ENCODE assay signal across 16 mouse cellular contexts in genomic region chr7:23968044-23968443, GRCm38 (mm10). TPM values are rescaled to one million over a fixed set of nuclear protein-coding genes. Genes with fewer than 3 reads are reported as not detected.
DNase-seq lines count a peak whose midpoint lies in the region; TF ChIP-seq lines count a peak whose summit lies in the region.
"Not testable (repeated sequence)": the region's sequence is repeated elsewhere in the genome, so short reads cannot be mapped to it uniquely, and the experiment has no call there.
"Had no signal": no experiment of that assay in that cellular context is flagged by ENCODE, and none has a peak within 500 bp of the region (broad histone marks: within the 10 kb centered on the region; RNA-seq: fewer than 3 reads in every experiment).

No protein-coding gene starts in this region.

- H3K36me3 ChIP-seq in MEL (ENCODE audit: control insufficient read depth in 1 of 2, insufficient read depth in 2 of 2, low read length in 2 of 2); liver, adult 2 months (ENCODE audit: control insufficient read depth, insufficient read depth, low read length): not testable (repeated sequence)

- not testable (repeated sequence) for H3K4me1 ChIP-seq in MEL (ENCODE audit: control insufficient read depth in 1 of 2, insufficient read depth in 2 of 2, low read length in 2 of 2); liver, adult 2 months (ENCODE audit: control insufficient read depth, insufficient read depth, low read length)

- H3K9me3 ChIP-seq in MEL (replicated peaks; ENCODE audit: insufficient read depth, low read length), result not testable (repeated sequence)

- WGBS in liver, adult 2 months, result 21% methylated on average over 3 of the region's 3 CpGs

- TF ChIP-seq RAD21 in MEL (IDR thresholded peaks at IDR 0.05; ENCODE audit: low read depth, low read length), result peak; percentile 41

- DNase-seq in MEL (ENCODE audit: low read depth, low spot score), result peak; percentile 15
- DNase-seq in cerebellum, adult 11 months, result peak; percentile 8
- DNase-seq in frontal cortex, postnatal 36 days (ENCODE audit: low spot score in 2 of 2), result peak; percentile 1 to 2
- peak; percentile 25 for DNase-seq in kidney, adult 18-20 months
- DNase-seq in layer of hippocampus, adult 9-10 months (ENCODE audit: low spot score), result peak; percentile 9
- DNase-seq in liver, adult 2 months (ENCODE audit: extremely low read depth, low read depth, low spot score), result peak; percentile 14
- DNase-seq in retina, embryonic 14.5 days (ENCODE audit: low spot score), result peak; percentile 5

- TF ChIP-seq EP300 in MEL (IDR thresholded peaks at IDR 0.05; ENCODE audit: low read depth in 1 of 2, low read length in 2 of 2), result not testable (repeated sequence)

- peak in 2 of 3 experiments; percentile 19 to 39; a peak in 3 of 6 replicates for TF ChIP-seq CTCF in MEL (IDR thresholded peaks at IDR 0.05 in 2 of 3, conservative IDR thresholded peaks at IDR 0.05 in 1 of 3; ENCODE audit: control insufficient read depth in 1 of 3, insufficient read depth in 1 of 3, low read depth in 2 of 3, low read length in 3 of 3, poor library complexity in 1 of 3, severe bottlenecking in 1 of 3)
- not testable (repeated sequence) for TF ChIP-seq CTCF in liver, adult 2 months (IDR thresholded peaks at IDR 0.05; ENCODE audit: low read depth, low read length)

- H3K9ac ChIP-seq in MEL (ENCODE audit: control insufficient read depth, low read depth, low read length, poor library complexity, severe bottlenecking); liver, adult 2 months (ENCODE audit: low read depth, low read length): not testable (repeated sequence)

- not testable (repeated sequence) for H3K4me3 ChIP-seq in MEL (ENCODE audit: control insufficient read depth in 1 of 2, insufficient read depth in 1 of 2, low read depth in 2 of 2, low read length in 2 of 2); liver, adult 2 months (ENCODE audit: insufficient read depth, low read depth, low read length)

- H3K27me3 ChIP-seq in MEL (ENCODE audit: control insufficient read depth in 1 of 2, insufficient read depth in 2 of 2, low read length in 2 of 2); liver, adult 2 months (ENCODE audit: control insufficient read depth, insufficient read depth, low read length): not testable (repeated sequence)

- H3K79me2 ChIP-seq in MEL (ENCODE audit: control insufficient read depth, insufficient read depth, low read length, poor library complexity); liver, adult 2 months (ENCODE audit: control insufficient read depth, insufficient read depth, low read length): not testable (repeated sequence)

- not testable (repeated sequence) for TF ChIP-seq POLR2A in MEL (IDR thresholded peaks at IDR 0.05; ENCODE audit: control insufficient read depth in 1 of 2, insufficient read depth in 1 of 2, low read depth in 1 of 2, low read length in 2 of 2, poor library complexity in 1 of 2); liver, adult 2 months (IDR thresholded peaks at IDR 0.05; ENCODE audit: extremely low read depth, insufficient read depth, low read length)

- H3K27ac ChIP-seq in MEL (ENCODE audit: control insufficient read depth, low read depth, low read length); liver, adult 2 months (replicated peaks; ENCODE audit: insufficient read depth, low read depth, low read length): not testable (repeated sequence)

TF ChIP-seq in MEL, 35 proteins besides CTCF, POLR2A, EP300 and RAD21:
- peak; percentile 39 for TF ChIP-seq SMC3 (IDR thresholded peaks at IDR 0.05; ENCODE audit: low read depth, low read length)
TF ChIP-seq in MEL: peak in this region for 1; not testable (repeated sequence) for 34.

RNA-seq across cellular contexts. Expression of gene Vmn1r181, which starts 6.4 kb away (rescaled TPM):
- total RNA-seq in MEL (2012; rRNA removed), result not detected in 2 replicates
- not detected for polyA plus RNA-seq in MEL (2012; ENCODE audit: insufficient read depth in 1 of 2, insufficient read length in 2 of 2, low read depth in 1 of 2, low replicate concordance in 2 of 2, missing spikeins in 1 of 2)
- total RNA-seq in liver, adult 2 months (2014; rRNA removed), result not detected in 2 replicates
- polyA plus RNA-seq in liver, adult 2 months (2012; rRNA removed), result not detected in 2 replicates
- total RNA-seq: gastrocnemius, postnatal 14 days; megakaryocyte, adult 5-6 weeks had no signal
- polyA plus RNA-seq: forebrain, embryonic 16.5 days; heart, embryonic 12.5 days; hindbrain, embryonic 12.5 days; kidney, embryonic 15.5 days; limb, embryonic 10.5 days; liver, embryonic 15.5 days; neural tube, embryonic 15.5 days had no signal

RNA-seq across cellular contexts. Expression of gene Vmn1r180, which starts 17.6 kb away (rescaled TPM):
- not detected in 2 replicates for total RNA-seq in MEL (2012; rRNA removed)
- not detected for polyA plus RNA-seq in MEL (2012; ENCODE audit: insufficient read depth in 1 of 2, insufficient read length in 2 of 2, low read depth in 1 of 2, low replicate concordance in 2 of 2, missing spikeins in 1 of 2)
- total RNA-seq in liver, adult 2 months (2014; rRNA removed), result not detected in 2 replicates
- polyA plus RNA-seq in liver, adult 2 months (2012; rRNA removed), result not detected in 2 replicates
- total RNA-seq: gastrocnemius, postnatal 14 days; megakaryocyte, adult 5-6 weeks had no signal
- polyA plus RNA-seq: forebrain, embryonic 16.5 days; heart, embryonic 12.5 days; hindbrain, embryonic 12.5 days; kidney, embryonic 15.5 days; limb, embryonic 10.5 days; liver, embryonic 15.5 days; neural tube, embryonic 15.5 days had no signal

RNA-seq across cellular contexts. Expression of gene V1rd19, which starts 33.4 kb away (rescaled TPM):
- total RNA-seq in MEL (2012; rRNA removed), result not detected in 2 replicates
- not detected for polyA plus RNA-seq in MEL (2012; ENCODE audit: insufficient read depth in 1 of 2, insufficient read length in 2 of 2, low read depth in 1 of 2, low replicate concordance in 2 of 2, missing spikeins in 1 of 2)
- total RNA-seq in liver, adult 2 months (2014; rRNA removed), result not detected in 2 replicates
- not detected in 2 replicates for polyA plus RNA-seq in liver, adult 2 months (2012; rRNA removed)
- total RNA-seq: gastrocnemius, postnatal 14 days; megakaryocyte, adult 5-6 weeks had no signal
- polyA plus RNA-seq: forebrain, embryonic 16.5 days; heart, embryonic 12.5 days; hindbrain, embryonic 12.5 days; kidney, embryonic 15.5 days; limb, embryonic 10.5 days; liver, embryonic 15.5 days; neural tube, embryonic 15.5 days had no signal

RNA-seq across cellular contexts. Expression of gene Vmn1r179, which starts 41.3 kb away (rescaled TPM):
- not detected in 2 replicates for total RNA-seq in MEL (2012; rRNA removed)
- not detected for polyA plus RNA-seq in MEL (2012; ENCODE audit: insufficient read depth in 1 of 2, insufficient read length in 2 of 2, low read depth in 1 of 2, low replicate concordance in 2 of 2, missing spikeins in 1 of 2)
- not detected in 2 replicates for total RNA-seq in liver, adult 2 months (2014; rRNA removed)
- polyA plus RNA-seq in liver, adult 2 months (2012; rRNA removed), result not detected in 2 replicates
- total RNA-seq: gastrocnemius, postnatal 14 days; megakaryocyte, adult 5-6 weeks had no signal
- polyA plus RNA-seq: forebrain, embryonic 16.5 days; heart, embryonic 12.5 days; hindbrain, embryonic 12.5 days; kidney, embryonic 15.5 days; limb, embryonic 10.5 days; liver, embryonic 15.5 days; neural tube, embryonic 15.5 days had no signal
